Mouse (Mus musculus) olfactory bulb, adult 2 months (tissue): Measurements from ENCODE around the gene Ybx2.

Experiments
- CTCF ChIP-seq: fragments of 200-500 bp; IDR thresholded peaks from 2 replicates; pipeline ENCODE4 v1.5.1; 2012; ENCODE audit warnings: low read depth, mild to moderate bottlenecking, low read length, moderate library complexity; ENCODE audit not compliant: insufficient read depth
- POLR2A ChIP-seq: fragments of 200-500 bp; IDR thresholded peaks from 2 replicates; pipeline ENCODE4 v1.6.1; 2012; ENCODE audit warnings: mild to moderate bottlenecking, low read depth, low read length, moderate library complexity; ENCODE audit not compliant: insufficient read depth

DNA sequence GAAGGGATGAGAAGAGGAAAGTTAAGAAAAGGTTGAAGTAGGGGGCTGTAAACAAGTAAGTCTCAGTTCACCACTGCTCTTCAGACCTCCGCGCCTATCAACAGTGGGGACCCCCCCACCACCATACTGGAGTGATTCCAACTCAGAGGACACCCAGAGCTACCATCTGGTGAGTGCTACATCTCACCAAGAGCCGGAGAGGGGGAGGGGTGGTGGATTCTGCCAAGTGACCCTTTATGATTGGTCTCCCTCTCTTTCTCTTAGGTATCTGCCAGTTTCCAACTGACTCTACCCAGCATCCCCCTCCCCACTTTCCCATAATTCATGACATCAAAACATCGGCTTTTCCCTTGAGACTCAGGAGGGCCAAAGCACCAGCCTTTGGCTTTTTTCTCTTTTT, 5.4 kb downstream of the Ybx2 start:
- TF ChIP-seq POLR2A (no peak), CTCF (no peak)
